Mouse (Mus musculus): ENCODE data around the gene E2f2. TPM values are rescaled to one million over a fixed set of nuclear protein-coding genes. Genes with fewer than 3 reads are reported as not detected.

Gene E2f2
- polyA plus RNA-seq, 1 experiment = 0.67 TPM

- no peak overlapping the region; the same call in 1 of the 2 replicates for H3K4me3 ChIP-seq (ENCODE audit: insufficient read depth, low read length)
- no peaks in the 10 kb centered on the region for H3K4me1 ChIP-seq (ENCODE audit: control insufficient read depth, insufficient read depth, low read length)
- TF ChIP-seq CTCF (IDR thresholded peaks at IDR 0.05; ENCODE audit: extremely low read depth, insufficient read depth, low read length) = no peak
- no peak for TF ChIP-seq POLR2A (IDR thresholded peaks at IDR 0.05; ENCODE audit: extremely low read depth, insufficient read depth, low read length)
- H3K27ac ChIP-seq (ENCODE audit: insufficient read depth, low read length) = no peak overlapping the region
These were observed 7.3 kb downstream of the E2f2 start for GRCm38 (mm10) chr4:136179456-136179855.

DNA sequence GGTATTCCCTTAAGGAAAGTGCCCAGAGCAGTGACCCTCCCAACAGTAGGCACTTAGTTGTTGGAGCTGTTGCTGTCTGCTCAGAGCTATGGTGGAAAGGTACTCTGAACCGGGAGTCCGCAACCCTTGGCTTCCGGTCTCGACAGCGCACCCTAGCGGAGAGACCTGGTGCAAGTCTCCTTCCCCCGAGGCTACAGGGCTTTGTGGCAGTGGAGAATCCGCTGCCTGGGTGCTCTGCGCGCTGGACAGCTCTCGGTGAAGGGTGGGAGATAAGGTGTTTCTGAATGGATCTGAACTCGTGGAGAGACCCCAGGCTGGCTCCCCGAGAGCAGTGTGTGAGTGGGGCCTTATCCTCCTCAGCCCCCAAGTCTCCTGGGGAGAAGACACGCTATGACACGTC is 7.8 kb downstream of the E2f2 start:
- TF ChIP-seq CTCF (IDR thresholded peaks at IDR 0.05; ENCODE audit: extremely low read depth, insufficient read depth, low read length) (peak; percentile 59), POLR2A (IDR thresholded peaks at IDR 0.05; ENCODE audit: extremely low read depth, insufficient read depth, low read length) (no peak)
- Histone ChIP-seq H3K4me1 (ENCODE audit: control insufficient read depth, insufficient read depth, low read length) (no peaks in the 10 kb centered on the region), H3K27ac (ENCODE audit: insufficient read depth, low read length) (no peak overlapping the region), H3K4me3 (ENCODE audit: insufficient read depth, low read length) (peak overlapping the region; percentile 37)

DNA sequence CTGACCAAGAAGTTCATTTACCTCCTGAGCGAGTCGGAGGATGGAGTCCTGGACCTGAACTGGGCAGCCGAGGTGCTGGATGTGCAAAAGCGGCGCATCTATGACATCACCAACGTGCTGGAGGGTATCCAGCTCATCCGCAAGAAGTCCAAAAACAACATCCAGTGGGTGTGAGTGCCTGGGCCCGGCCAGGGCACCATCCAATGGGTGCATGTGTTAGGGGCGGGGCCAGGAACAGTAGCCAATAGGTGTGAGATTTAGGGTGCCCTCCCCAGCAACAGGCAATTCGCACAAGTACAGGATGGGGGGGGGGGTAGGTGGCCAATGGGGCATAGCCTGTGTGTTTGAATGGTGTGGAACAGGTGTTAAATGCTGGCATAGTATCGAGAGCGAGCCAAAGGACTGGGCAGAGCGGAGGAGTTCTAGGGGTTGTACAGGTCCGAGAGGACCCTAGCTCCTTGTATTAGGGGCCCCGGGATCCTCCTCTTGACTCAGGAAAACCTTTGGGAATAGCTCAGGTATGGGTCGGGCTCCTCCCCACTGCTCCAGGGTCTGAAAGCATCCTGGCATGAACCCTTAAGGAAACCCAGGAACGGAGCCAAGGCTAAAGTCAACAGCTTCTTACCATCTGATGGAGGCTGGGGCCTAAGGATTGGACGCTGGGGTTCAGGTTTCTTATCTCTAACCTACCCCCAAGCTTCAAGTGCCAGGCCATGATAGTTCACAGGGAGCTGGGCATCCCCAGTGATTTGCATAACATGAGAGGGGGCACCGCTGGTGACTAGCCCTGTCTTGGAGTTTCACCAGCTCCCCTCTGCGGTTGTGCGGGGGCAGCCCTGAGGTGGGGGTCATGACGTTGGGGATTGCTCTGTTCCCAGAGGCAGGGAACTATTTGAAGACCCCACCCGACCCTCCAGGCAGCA is 8.5 kb downstream of the E2f2 start:
- no peak overlapping the region for H3K27ac ChIP-seq (ENCODE audit: insufficient read depth, low read length)
- peak; percentile 29; the same call in 1 of the 2 replicates for TF ChIP-seq POLR2A (IDR thresholded peaks at IDR 0.05; ENCODE audit: extremely low read depth, insufficient read depth, low read length)
- TF ChIP-seq CTCF (IDR thresholded peaks at IDR 0.05; ENCODE audit: extremely low read depth, insufficient read depth, low read length) = no peak
- no peaks in the 10 kb centered on the region for H3K4me1 ChIP-seq (ENCODE audit: control insufficient read depth, insufficient read depth, low read length)
- peak overlapping the region; percentile 37 for H3K4me3 ChIP-seq (ENCODE audit: insufficient read depth, low read length)

GRCm38 (mm10) chr4:136181367-136181766 is 9.2 kb downstream of the E2f2 start:
- no peak for TF ChIP-seq POLR2A (IDR thresholded peaks at IDR 0.05; ENCODE audit: extremely low read depth, insufficient read depth, low read length)
- TF ChIP-seq CTCF (IDR thresholded peaks at IDR 0.05; ENCODE audit: extremely low read depth, insufficient read depth, low read length) = 0 out of 2 replicates have a peak, but pooled peaks have one; percentile 6
- Histone ChIP-seq H3K4me3 (ENCODE audit: insufficient read depth, low read length) (no peak overlapping the region), H3K27ac (ENCODE audit: insufficient read depth, low read length) (no peak overlapping the region)

GRCm38 (mm10) chr4:136185375-136185774 is 13.2 kb downstream of the E2f2 start:
- H3K4me3 ChIP-seq (ENCODE audit: insufficient read depth, low read length) = no peak overlapping the region
- no peaks in the 10 kb centered on the region for H3K4me1 ChIP-seq (ENCODE audit: control insufficient read depth, insufficient read depth, low read length)
- TF ChIP-seq CTCF (IDR thresholded peaks at IDR 0.05; ENCODE audit: extremely low read depth, insufficient read depth, low read length) = no peak
- no peak for TF ChIP-seq POLR2A (IDR thresholded peaks at IDR 0.05; ENCODE audit: extremely low read depth, insufficient read depth, low read length)
- H3K27ac ChIP-seq (ENCODE audit: insufficient read depth, low read length) = no peak overlapping the region

More at GRCm38 (mm10) chr4:136181367-136181766, 9.2 kb downstream of the E2f2 start:
- no peaks in the 10 kb centered on the region for H3K4me1 ChIP-seq (ENCODE audit: control insufficient read depth, insufficient read depth, low read length)

GRCm38 (mm10) chr4:136186315-136186714 is 14.1 kb downstream of the E2f2 start:
- no peak overlapping the region for H3K4me3 ChIP-seq (ENCODE audit: insufficient read depth, low read length)
- H3K4me1 ChIP-seq (ENCODE audit: control insufficient read depth, insufficient read depth, low read length) = no peaks in the 10 kb centered on the region
- TF ChIP-seq POLR2A (IDR thresholded peaks at IDR 0.05; ENCODE audit: extremely low read depth, insufficient read depth, low read length) (no peak), CTCF (IDR thresholded peaks at IDR 0.05; ENCODE audit: extremely low read depth, insufficient read depth, low read length) (no peak)
- H3K27ac ChIP-seq (ENCODE audit: insufficient read depth, low read length) = no peak overlapping the region

- TF ChIP-seq POLR2A (IDR thresholded peaks at IDR 0.05; ENCODE audit: extremely low read depth, insufficient read depth, low read length) (no peak), CTCF (IDR thresholded peaks at IDR 0.05; ENCODE audit: extremely low read depth, insufficient read depth, low read length) (no peak)
- Histone ChIP-seq H3K27ac (ENCODE audit: insufficient read depth, low read length) (no peak overlapping the region), H3K4me3 (ENCODE audit: insufficient read depth, low read length) (no peak overlapping the region), H3K4me1 (ENCODE audit: control insufficient read depth, insufficient read depth, low read length) (no peaks in the 10 kb centered on the region)
These were observed 14.7 kb downstream of the E2f2 start for GRCm38 (mm10) chr4:136186739-136187472.

DNA sequence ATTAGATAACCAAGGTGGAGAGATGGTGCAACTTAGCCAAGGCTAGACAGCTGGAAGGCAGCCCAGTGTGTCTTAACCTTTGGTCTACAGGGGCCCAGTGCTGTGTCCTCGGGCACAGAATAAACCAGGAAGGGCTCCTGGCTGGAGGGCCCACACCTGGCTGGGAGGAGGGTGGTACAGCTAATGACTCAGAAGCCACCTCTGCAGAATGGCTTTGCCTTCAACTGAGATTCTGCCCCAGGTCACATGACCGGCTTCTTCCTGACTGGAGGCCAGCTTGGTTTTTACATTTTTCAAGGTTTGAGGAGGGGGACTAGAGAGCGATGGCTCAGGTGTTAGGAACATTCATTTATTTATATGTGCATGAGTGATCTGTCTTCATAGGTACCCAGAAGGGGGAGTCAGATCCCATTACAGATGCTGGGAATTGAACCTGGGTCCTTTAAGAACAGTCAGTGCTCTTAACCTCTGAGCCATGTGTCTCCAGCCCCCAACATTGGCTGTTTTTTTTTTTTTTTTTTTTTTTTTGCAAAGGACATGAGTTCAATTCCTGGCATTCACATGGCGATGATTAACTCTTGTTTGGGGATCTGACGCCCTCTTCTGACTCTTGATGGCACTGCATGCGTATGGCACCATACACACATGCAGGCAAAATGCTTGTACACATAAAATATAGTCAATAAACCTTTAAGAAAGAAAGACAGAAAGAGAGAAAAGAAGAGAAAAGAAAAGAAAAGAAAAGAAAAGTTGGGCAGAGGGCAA is 17.0 kb downstream of the E2f2 start:
- TF ChIP-seq POLR2A (IDR thresholded peaks at IDR 0.05; ENCODE audit: extremely low read depth, insufficient read depth, low read length) (no peak), CTCF (IDR thresholded peaks at IDR 0.05; ENCODE audit: extremely low read depth, insufficient read depth, low read length) (peak; percentile 16; the same call in 1 of the 2 replicates)

GRCm38 (mm10) chr4:136189912-136190311 is 17.7 kb downstream of the E2f2 start:
- Histone ChIP-seq H3K4me3 (ENCODE audit: insufficient read depth, low read length) (no peak overlapping the region), H3K27ac (ENCODE audit: insufficient read depth, low read length) (no peak overlapping the region), H3K4me1 (ENCODE audit: control insufficient read depth, insufficient read depth, low read length) (no peaks in the 10 kb centered on the region)
- no peak for TF ChIP-seq POLR2A (IDR thresholded peaks at IDR 0.05; ENCODE audit: extremely low read depth, insufficient read depth, low read length)
- no peak for TF ChIP-seq CTCF (IDR thresholded peaks at IDR 0.05; ENCODE audit: extremely low read depth, insufficient read depth, low read length)

More for the DNA sequence above, 17.0 kb downstream of the E2f2 start:
- Histone ChIP-seq H3K27ac (ENCODE audit: insufficient read depth, low read length) (no peak overlapping the region), H3K4me1 (ENCODE audit: control insufficient read depth, insufficient read depth, low read length) (no peaks in the 10 kb centered on the region), H3K4me3 (ENCODE audit: insufficient read depth, low read length) (no peak overlapping the region)
